Mouse (Mus musculus) CH12.LX (cell line): ENCODE measurements at regions not wholly inside any gene's neighbourhood (a gene's known extent, or its start where the extent isn't known, plus 50 kb on each side); places are given as distances from the start of the nearest gene placed in this dataset.

Experiments used
- DNase-seq: peaks from one replicate; pipeline ENCODE4 v3.0.0-alpha.2; 2013; ENCODE audit errors: extremely low read depth
- H3K27ac ChIP-seq: 2 replicates; pipeline ENCODE4 v1.5.1; 2012; ENCODE audit warnings: low read depth, mild to moderate bottlenecking, control low read depth, moderate library complexity; ENCODE audit not compliant: insufficient read depth
- H3K27me3 ChIP-seq: replicated peaks from 2 replicates; pipeline ENCODE3; 2012; ENCODE audit warnings: inconsistent platforms
- H3K36me3 ChIP-seq, 2 experiments: replicated peaks in 1 of 2; 2 replicates each; pipeline versions ENCODE3 to v1.6.1; 2012; ENCODE audit warnings: inconsistent platforms in 1 of 2, low read length in 1 of 2, mild to moderate bottlenecking in 1 of 2, mixed read lengths in 1 of 2, moderate library complexity in 1 of 2; ENCODE audit not compliant: control insufficient read depth in 1 of 2, insufficient read depth in 1 of 2
- H3K4me1 ChIP-seq, 2 experiments: 2 replicates each; pipeline ENCODE4 v1.6.1; 2012; ENCODE audit warnings: inconsistent platforms in 1 of 2, moderate library complexity in 1 of 2; ENCODE audit not compliant: insufficient read depth in 2 of 2, control insufficient read depth in 1 of 2
- H3K4me2 ChIP-seq: 2 replicates; pipeline ENCODE4 v1.6.1; 2012; ENCODE audit warnings: low read depth, mild to moderate bottlenecking, control low read depth; ENCODE audit not compliant: poor library complexity, insufficient read depth, severe bottlenecking
- H3K4me3 ChIP-seq, 3 experiments: fragments of 150-350 bp in 1 of 3; sonication (generic) in 1 of 3; replicated peaks in 1 of 3; 2 replicates each; pipeline versions ENCODE3 to v1.5.1; 2011 to 2012; ENCODE audit warnings: low read depth in 2 of 3, low read length in 2 of 3, mild to moderate bottlenecking in 2 of 3, moderate library complexity in 2 of 3, control low read depth in 1 of 3, improper control_type of control experiment in 1 of 3, inconsistent platforms in 1 of 3, mixed read lengths in 1 of 3; ENCODE audit not compliant: poor library complexity in 1 of 3
- H3K79me2 ChIP-seq: replicated peaks from 2 replicates; pipeline ENCODE4 v1.6.1; 2012; ENCODE audit warnings: mild to moderate bottlenecking, moderate library complexity; ENCODE audit not compliant: control insufficient read depth, poor library complexity, insufficient read depth, severe bottlenecking; ENCODE audit errors: extremely low read depth
- H3K9ac ChIP-seq: 2 replicates; pipeline ENCODE4 v1.6.1; 2012; ENCODE audit warnings: low read depth, mild to moderate bottlenecking, control low read depth, moderate library complexity; ENCODE audit not compliant: insufficient read depth
- H3K9me3 ChIP-seq: replicated peaks from 2 replicates; pipeline ENCODE3; 2012; ENCODE audit warnings: low read length, inconsistent platforms, mixed read lengths
- CHD1 ChIP-seq: IDR thresholded peaks from 2 replicates; pipeline ENCODE4 v1.6.1; 2012; ENCODE audit warnings: low read depth, low read length, improper control_type of control experiment, inconsistent platforms
- CTCF ChIP-seq, 2 experiments: IDR thresholded peaks in 1 of 2; conservative IDR thresholded peaks in 1 of 2; 2 replicates each; pipeline ENCODE4 v1.5.1; 2011 to 2012; ENCODE audit warnings: low read depth in 2 of 2, low read length in 2 of 2, improper control_type of control experiment in 1 of 2, inconsistent platforms in 1 of 2, mild to moderate bottlenecking in 1 of 2, moderate library complexity in 1 of 2
- ETS1 ChIP-seq: conservative IDR thresholded peaks from 2 replicates; pipeline ENCODE4 v1.6.1; 2012; ENCODE audit warnings: low read depth, mild to moderate bottlenecking, inconsistent platforms, low read length, improper control_type of control experiment, moderate library complexity
- HCFC1 ChIP-seq: IDR thresholded peaks from 2 replicates; pipeline ENCODE4 v1.6.1; 2012; ENCODE audit warnings: low read depth, mild to moderate bottlenecking, inconsistent platforms, low read length, improper control_type of control experiment
- IRF4 ChIP-seq: IDR thresholded peaks from 2 replicates; pipeline ENCODE4 v1.6.1; 2014; ENCODE audit warnings: low read depth, mild to moderate bottlenecking, inconsistent platforms, low read length, improper control_type of control experiment
- JUN ChIP-seq: IDR thresholded peaks from 2 replicates; pipeline ENCODE4 v1.6.1; 2011; ENCODE audit warnings: low read depth, mild to moderate bottlenecking, low read length, improper control_type of control experiment, moderate library complexity; ENCODE audit not compliant: insufficient read depth
- KAT2A ChIP-seq: IDR thresholded peaks from 2 replicates; pipeline ENCODE4 v1.6.1; 2012; ENCODE audit warnings: low read length, improper control_type of control experiment, inconsistent platforms; ENCODE audit not compliant: insufficient replicate concordance
- MAFK ChIP-seq: IDR thresholded peaks from 2 replicates; pipeline ENCODE4 v1.6.1; 2011; ENCODE audit warnings: low read length, improper control_type of control experiment; ENCODE audit not compliant: insufficient replicate concordance
- MAZ ChIP-seq: IDR thresholded peaks from 2 replicates; pipeline ENCODE4 v1.6.1; 2012; ENCODE audit warnings: low read depth, mild to moderate bottlenecking, inconsistent platforms, low read length, improper control_type of control experiment, moderate library complexity
- MEF2A ChIP-seq: IDR thresholded peaks from 2 replicates; pipeline ENCODE4 v1.6.1; 2014; ENCODE audit warnings: low read depth, mild to moderate bottlenecking, inconsistent platforms, low read length, improper control_type of control experiment, borderline replicate concordance
- MYC ChIP-seq: IDR thresholded peaks from 2 replicates; pipeline ENCODE4 v1.6.1; 2011; ENCODE audit warnings: low read depth, mild to moderate bottlenecking, improper control_type of control experiment, low read length
- NELFE ChIP-seq: IDR thresholded peaks from 2 replicates; pipeline ENCODE4 v1.6.1; 2011; ENCODE audit warnings: low read depth, low read length, improper control_type of control experiment
- POLR2A ChIP-seq: IDR thresholded peaks from 2 replicates; pipeline ENCODE4 v1.6.1; 2011; ENCODE audit warnings: low read depth, mild to moderate bottlenecking, improper control_type of control experiment, low read length
- POLR2AphosphoS2 ChIP-seq: IDR thresholded peaks from 2 replicates; pipeline ENCODE4 v1.6.1; 2011; ENCODE audit warnings: low read depth, low read length, improper control_type of control experiment
- RAD21 ChIP-seq: IDR thresholded peaks from 2 replicates; pipeline ENCODE4 v1.6.1; 2011; ENCODE audit warnings: low read depth, mild to moderate bottlenecking, low read length, improper control_type of control experiment, moderate library complexity
- SIN3A ChIP-seq: IDR thresholded peaks from 2 replicates; pipeline ENCODE4 v1.6.1; 2012; ENCODE audit warnings: low read length, improper control_type of control experiment, inconsistent platforms
- TCF12 ChIP-seq: IDR thresholded peaks from 2 replicates; pipeline ENCODE4 v1.6.1; 2014; ENCODE audit warnings: low read depth, mild to moderate bottlenecking, inconsistent platforms, low read length, improper control_type of control experiment
- ZKSCAN1 ChIP-seq: IDR thresholded peaks from 2 replicates; pipeline ENCODE4 v1.6.1; 2012; ENCODE audit warnings: low read depth, inconsistent platforms, low read length, improper control_type of control experiment, borderline replicate concordance
- ZNF384 ChIP-seq: IDR thresholded peaks from 2 replicates; pipeline ENCODE4 v1.6.1; 2012; ENCODE audit warnings: low read depth, low read length, improper control_type of control experiment, inconsistent platforms
- dilution Hi-C: fragments of 300-500 bp; cut with MboI; formaldehyde crosslinking; loops from 2 replicates; pipeline ENCODE4 v1.14.3; 2020; ENCODE audit warnings: low sequenced_read_pairs; ENCODE audit not compliant: extremely low pct_unique_long_range_greater_than_20kb, extremely low pct_ligation_motif_present
- in situ Hi-C: fragments of 300-500 bp; cut with MboI; formaldehyde crosslinking; loops from 3 replicates; pipeline ENCODE4 v1.14.3; 2019; ENCODE audit warnings: low sequenced_read_pairs, low pct_ligation_motif_present, low pct_unique_long_range_greater_than_20kb, mixed read lengths

DNA sequence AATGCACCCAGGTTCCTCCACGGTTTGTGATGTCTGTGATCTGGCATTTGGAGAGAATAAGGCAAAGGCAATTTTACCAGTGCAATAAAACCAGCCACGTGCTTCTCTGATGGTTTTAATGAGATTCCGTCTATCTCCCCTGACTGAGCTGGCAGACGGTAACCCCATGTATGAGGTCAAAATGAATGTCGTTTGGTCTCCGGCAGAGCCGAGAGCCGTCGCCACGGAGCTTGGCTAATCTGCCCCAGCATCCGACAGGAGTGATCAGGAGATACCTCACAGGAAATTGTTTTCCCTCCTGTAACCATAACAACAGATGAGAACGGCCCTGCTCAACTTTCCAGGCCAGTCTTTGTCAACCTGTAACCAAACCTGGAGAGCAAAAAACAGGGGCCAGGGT is 55.9 kb upstream of the A530016L24Rik start:
- Histone ChIP-seq H3K4me3 (no peak overlapping the region), H3K79me2 (no peaks in the 10 kb centered on the region), H3K9me3 (no peaks in the 10 kb centered on the region), H3K9ac (no peak overlapping the region), H3K27me3 (peaks cover 94% of the 10 kb centered on the region), H3K27ac (no peak overlapping the region), H3K4me1 (no peaks in the 10 kb centered on the region), H3K4me2 (no peak overlapping the region), H3K36me3 (no peaks in the 10 kb centered on the region)
- TF ChIP-seq MAFK (no peak), NELFE (no peak), CHD1 (no peak), POLR2AphosphoS2 (no peak), SIN3A (no peak), ZKSCAN1 (no peak), MAZ (no peak), ZNF384 (no peak), TCF12 (no peak), KAT2A (no peak), RAD21 (no peak), IRF4 (no peak), POLR2A (no peak), ETS1 (no peak), MYC (no peak), HCFC1 (no peak)
- in situ Hi-C loops, result no loop called here
- dilution Hi-C loops, result no loop called here
- DNase-seq, result no peak

- Histone ChIP-seq H3K27me3 (peaks cover 94% of the 10 kb centered on the region), H3K79me2 (no peaks in the 10 kb centered on the region), H3K4me2 (no peak overlapping the region), H3K27ac (no peak overlapping the region), H3K36me3 (no peaks in the 10 kb centered on the region), H3K9me3 (no peaks in the 10 kb centered on the region), H3K9ac (no peak overlapping the region), H3K4me1 (no peaks in the 10 kb centered on the region), H3K4me3 (no peak overlapping the region)
- DNase-seq, result no peak
- TF ChIP-seq CTCF (conservative IDR thresholded peaks at IDR 0.05 in 1 of 2, IDR thresholded peaks at IDR 0.05 in 1 of 2; ENCODE audit: low read depth in 2 of 2, low read length in 2 of 2) (no peak), MEF2A (no peak), IRF4 (no peak), MAFK (no peak), MAZ (no peak), JUN (no peak)
- dilution Hi-C loops, result no loop called here
- in situ Hi-C loops, result no loop called here
Measured at GRCm38 (mm10) chr12:112434673-112435294, 54.5 kb upstream of the A530016L24Rik start.
